Mouse (Mus musculus): ENCODE results near the gene Sik2. TPM values are rescaled to one million over a fixed set of nuclear protein-coding genes. Genes with fewer than 3 reads are reported as not detected.

The Sik2 gene
- polyA plus RNA-seq, 1 experiment from 2014 or later: 14.5 TPM

GRCm38 (mm10) chr9:50856341-50857081 lies 152.4 kb downstream of the Sik2 start:
- under 1% methylated on average over 45 of the region's 45 CpGs for WGBS
- peaks cover 21% of the 10 kb centered on the region for H3K4me1 ChIP-seq (replicated peaks)
- ATAC-seq: peak; percentile 90
- H3K27me3 ChIP-seq: no peaks in the 10 kb centered on the region
- peaks cover 29% of the 10 kb centered on the region for H3K36me3 ChIP-seq
- H3K4me3 ChIP-seq (replicated peaks): peak overlapping the region; percentile 80
- peak overlapping the region; percentile 75 for H3K4me2 ChIP-seq (replicated peaks)
- peak overlapping the region; percentile 65 for H3K27ac ChIP-seq
- no peaks in the 10 kb centered on the region for H3K9me3 ChIP-seq
- H3K9ac ChIP-seq (replicated peaks): peak overlapping the region; percentile 80

GRCm38 (mm10) chr9:50855780-50856179 lies 153.1 kb downstream of the Sik2 start:
- Histone ChIP-seq H3K27ac (no peak overlapping the region), H3K4me3 (replicated peaks) (peak overlapping the region; percentile 80; the same call in 1 of the 2 replicates), H3K27me3 (no peaks in the 10 kb centered on the region), H3K36me3 (peaks cover 21% of the 10 kb centered on the region), H3K9me3 (no peaks in the 10 kb centered on the region), H3K4me1 (replicated peaks) (peaks cover 23% of the 10 kb centered on the region), H3K4me2 (replicated peaks) (peak overlapping the region; percentile 75), H3K9ac (replicated peaks) (no peak overlapping the region)
- ATAC-seq: no peak
- WGBS: 64% methylated on average over 5 of the region's 5 CpGs

- Histone ChIP-seq H3K4me2 (replicated peaks) (no peak overlapping the region), H3K9ac (replicated peaks) (no peak overlapping the region), H3K4me3 (replicated peaks) (no peak overlapping the region), H3K27me3 (no peaks in the 10 kb centered on the region), H3K27ac (no peak overlapping the region), H3K4me1 (replicated peaks) (peaks cover 28% of the 10 kb centered on the region), H3K36me3 (peaks cover 16% of the 10 kb centered on the region), H3K9me3 (no peaks in the 10 kb centered on the region)
- 90% methylated on average over 5 of the region's 5 CpGs for WGBS
- ATAC-seq: no peak
Measured at GRCm38 (mm10) chr9:50855133-50855766, 153.6 kb downstream of the Sik2 start.

GRCm38 (mm10) chr9:50854376-50854775 lies 154.5 kb downstream of the Sik2 start:
- Histone ChIP-seq H3K4me2 (replicated peaks) (no peak overlapping the region), H3K27me3 (no peaks in the 10 kb centered on the region), H3K4me1 (replicated peaks) (peaks cover 29% of the 10 kb centered on the region), H3K9me3 (no peaks in the 10 kb centered on the region), H3K9ac (replicated peaks) (no peak overlapping the region), H3K36me3 (peaks cover 7% of the 10 kb centered on the region), H3K4me3 (replicated peaks) (no peak overlapping the region), H3K27ac (no peak overlapping the region)
- 67% methylated on average over 8 of the region's 8 CpGs for WGBS
- no peak for ATAC-seq

- 81% methylated on average over 17 of the region's 17 CpGs for WGBS
- H3K4me2 ChIP-seq (replicated peaks): peak overlapping the region; percentile 3; the same call in 1 of the 2 replicates
- no peak overlapping the region for H3K4me3 ChIP-seq (replicated peaks)
- H3K36me3 ChIP-seq: no peaks in the 10 kb centered on the region
- H3K4me1 ChIP-seq (replicated peaks): peaks cover 24% of the 10 kb centered on the region
- H3K9ac ChIP-seq (replicated peaks): peak overlapping the region; percentile 10; the same call in 1 of the 2 replicates
- no peak overlapping the region for H3K27ac ChIP-seq
- ATAC-seq: no peak
- H3K9me3 ChIP-seq: no peaks in the 10 kb centered on the region
- H3K27me3 ChIP-seq: no peaks in the 10 kb centered on the region
Measured at GRCm38 (mm10) chr9:50852634-50853349, 156.1 kb downstream of the Sik2 start.

GRCm38 (mm10) chr9:50850713-50851112 lies 158.2 kb downstream of the Sik2 start:
- no peak overlapping the region for H3K4me3 ChIP-seq (replicated peaks)
- H3K27ac ChIP-seq: no peak overlapping the region
- H3K36me3 ChIP-seq: no peaks in the 10 kb centered on the region
- H3K9me3 ChIP-seq: no peaks in the 10 kb centered on the region
- H3K27me3 ChIP-seq: no peaks in the 10 kb centered on the region
- no peak overlapping the region for H3K4me2 ChIP-seq (replicated peaks)
- ATAC-seq: no peak
- 38% methylated on average over 8 of the region's 8 CpGs for WGBS
- peaks cover 15% of the 10 kb centered on the region for H3K4me1 ChIP-seq (replicated peaks)
- 0 out of 2 replicates have a peak overlapping the region, but pooled peaks have one; percentile 15 for H3K9ac ChIP-seq (replicated peaks)

- Histone ChIP-seq H3K36me3 (no peaks in the 10 kb centered on the region), H3K9ac (replicated peaks) (no peak overlapping the region), H3K4me2 (replicated peaks) (no peak overlapping the region), H3K27me3 (no peaks in the 10 kb centered on the region), H3K4me3 (replicated peaks) (no peak overlapping the region), H3K4me1 (replicated peaks) (peaks cover 15% of the 10 kb centered on the region), H3K27ac (no peak overlapping the region), H3K9me3 (no peaks in the 10 kb centered on the region)
- WGBS: 15% methylated on average over 11 of the region's 11 CpGs
- ATAC-seq: no peak
Measured at GRCm38 (mm10) chr9:50850271-50850670, 158.6 kb downstream of the Sik2 start.

GRCm38 (mm10) chr9:50849755-50850154 lies 159.1 kb downstream of the Sik2 start:
- ATAC-seq: peak; percentile 26; the same call in 1 of the 2 replicates

GRCm38 (mm10) chr9:50849249-50849648 lies 159.6 kb downstream of the Sik2 start:
- H3K36me3 ChIP-seq: peaks cover 5% of the 10 kb centered on the region
- no peaks in the 10 kb centered on the region for H3K27me3 ChIP-seq
- H3K9ac ChIP-seq (replicated peaks): no peak overlapping the region
- 21% methylated on average over 8 of the region's 8 CpGs for WGBS
- H3K4me3 ChIP-seq (replicated peaks): no peak overlapping the region
- H3K4me2 ChIP-seq (replicated peaks): no peak overlapping the region
- peaks cover 15% of the 10 kb centered on the region for H3K4me1 ChIP-seq (replicated peaks)
- no peaks in the 10 kb centered on the region for H3K9me3 ChIP-seq
- no peak overlapping the region for H3K27ac ChIP-seq
- ATAC-seq: peak; percentile 79

More at GRCm38 (mm10) chr9:50849755-50850154, 159.1 kb downstream of the Sik2 start:
- no peak overlapping the region for H3K4me3 ChIP-seq (replicated peaks)
- no peak overlapping the region for H3K27ac ChIP-seq
- H3K9me3 ChIP-seq: no peaks in the 10 kb centered on the region
- H3K4me1 ChIP-seq (replicated peaks): peaks cover 15% of the 10 kb centered on the region
- 79% methylated on average over 9 of the region's 9 CpGs for WGBS
- no peaks in the 10 kb centered on the region; the same call in 1 of the 2 replicates for H3K36me3 ChIP-seq
- no peaks in the 10 kb centered on the region for H3K27me3 ChIP-seq
- H3K4me2 ChIP-seq (replicated peaks): no peak overlapping the region
- H3K9ac ChIP-seq (replicated peaks): no peak overlapping the region

- Histone ChIP-seq H3K36me3 (peaks cover 9% of the 10 kb centered on the region), H3K9me3 (no peaks in the 10 kb centered on the region), H3K9ac (replicated peaks) (no peak overlapping the region), H3K27me3 (no peaks in the 10 kb centered on the region), H3K4me3 (replicated peaks) (no peak overlapping the region), H3K4me2 (replicated peaks) (no peak overlapping the region), H3K4me1 (replicated peaks) (peaks cover 15% of the 10 kb centered on the region), H3K27ac (no peak overlapping the region)
- 52% methylated on average over 5 of the region's 5 CpGs for WGBS
- peak; percentile 28; the same call in 1 of the 2 replicates for ATAC-seq
Measured at GRCm38 (mm10) chr9:50848821-50849220, 160.1 kb downstream of the Sik2 start.

- Histone ChIP-seq H3K27me3 (no peaks in the 10 kb centered on the region), H3K9me3 (no peaks in the 10 kb centered on the region), H3K9ac (replicated peaks) (no peak overlapping the region), H3K27ac (no peak overlapping the region), H3K36me3 (peaks cover 17% of the 10 kb centered on the region), H3K4me1 (replicated peaks) (peaks cover 8% of the 10 kb centered on the region), H3K4me2 (replicated peaks) (no peak overlapping the region), H3K4me3 (replicated peaks) (no peak overlapping the region)
- WGBS: 78% methylated on average over 12 of the region's 12 CpGs
- no peak for ATAC-seq
Measured at GRCm38 (mm10) chr9:50847606-50848368, 161.1 kb downstream of the Sik2 start.
